Mouse (Mus musculus): Measurements from ENCODE around the gene Olfr201. TPM values are rescaled to one million over a fixed set of nuclear protein-coding genes. Genes with fewer than 3 reads are reported as not detected.
"Not testable (repeated sequence)": the region's sequence is repeated elsewhere in the genome, so short reads cannot be mapped to it uniquely, and the experiment has no call there.

The Olfr201 gene
- total RNA-seq (2015; ENCODE audit: low replicate concordance) (not detected in 2 replicates), total RNA-seq (2017; ENCODE audit: low replicate concordance) (not detected in 2 replicates)

- not testable (repeated sequence) for ATAC-seq (replicated peaks; ENCODE audit: low FRiP score, poor library complexity, severe bottlenecking)
Observed at GRCm38 (mm10) chr16:59272532-59272931, at the start of gene Olfr201. TSS of gene Olfr201 (minus strand) at chr16:59272632.

- no peak for ATAC-seq (replicated peaks; ENCODE audit: low FRiP score, poor library complexity, severe bottlenecking)
Observed at GRCm38 (mm10) chr16:59318148-59318547, 45.7 kb upstream of the Olfr201 start, which contains the start of gene Olfr204. TSS of gene Olfr204 (minus strand) at chr16:59318248.

DNA sequence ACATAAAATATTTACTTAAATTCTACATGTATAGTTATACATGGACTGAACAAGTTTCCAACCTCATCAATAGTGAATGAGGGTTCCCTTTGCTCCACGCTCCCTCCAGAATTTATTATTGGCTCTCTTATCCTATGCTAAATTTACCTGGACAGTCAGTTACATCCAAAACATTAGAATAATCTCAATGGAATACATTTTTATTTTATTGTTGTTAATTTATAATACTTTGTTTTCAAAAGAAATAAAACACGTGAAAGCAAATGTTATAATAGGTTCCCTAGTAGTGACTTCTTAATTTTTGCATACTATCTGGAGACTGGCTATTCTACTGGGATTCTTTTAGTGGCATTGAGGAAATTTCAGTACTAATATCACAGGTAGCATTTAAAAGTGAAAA, 26.1 kb upstream of the Olfr201 start, which contains the start of gene Olfr203:
Gene Olfr203 (plus strand): TSS at position 301 of the 400 bp plus-strand sequence.
- no peak for ATAC-seq (replicated peaks; ENCODE audit: low FRiP score, poor library complexity, severe bottlenecking)

DNA sequence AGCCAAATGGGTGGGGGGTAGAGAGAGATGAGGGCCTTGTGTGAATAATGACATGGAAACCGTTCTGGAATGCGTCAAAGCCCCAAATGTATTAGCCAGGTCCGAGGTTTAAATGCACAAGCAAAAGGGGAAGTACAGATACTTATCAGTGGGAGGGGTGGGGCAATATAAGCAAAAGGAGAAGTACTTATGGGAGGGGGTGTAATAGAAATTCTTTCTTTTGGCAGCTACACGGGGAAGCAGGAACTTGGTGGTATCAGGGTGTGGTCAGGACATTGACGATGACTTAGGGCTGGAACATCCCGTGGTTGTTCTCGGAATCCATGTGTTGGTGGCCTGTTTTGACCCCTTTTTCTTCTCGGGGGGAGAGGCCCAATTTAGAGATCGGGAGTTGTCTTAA, 15.1 kb upstream of the Olfr201 start:
- not testable (repeated sequence) for ATAC-seq (replicated peaks; ENCODE audit: low FRiP score, poor library complexity, severe bottlenecking)

- ATAC-seq (replicated peaks; ENCODE audit: low FRiP score, poor library complexity, severe bottlenecking) = no peak
Observed at GRCm38 (mm10) chr16:59286693-59287092, 14.3 kb upstream of the Olfr201 start, which contains the start of gene Olfr202. TSS of gene Olfr202 (minus strand) at chr16:59286793.

GRCm38 (mm10) chr16:59283476-59283875, 11.0 kb upstream of the Olfr201 start:
- no peak for ATAC-seq (replicated peaks; ENCODE audit: low FRiP score, poor library complexity, severe bottlenecking)

GRCm38 (mm10) chr16:59280542-59280941, 8.1 kb upstream of the Olfr201 start:
- ATAC-seq (replicated peaks; ENCODE audit: low FRiP score, poor library complexity, severe bottlenecking) = no peak

- not testable (repeated sequence) for ATAC-seq (replicated peaks; ENCODE audit: low FRiP score, poor library complexity, severe bottlenecking)
Observed at GRCm38 (mm10) chr16:59269097-59269496, 3.3 kb downstream of the Olfr201 start.

DNA sequence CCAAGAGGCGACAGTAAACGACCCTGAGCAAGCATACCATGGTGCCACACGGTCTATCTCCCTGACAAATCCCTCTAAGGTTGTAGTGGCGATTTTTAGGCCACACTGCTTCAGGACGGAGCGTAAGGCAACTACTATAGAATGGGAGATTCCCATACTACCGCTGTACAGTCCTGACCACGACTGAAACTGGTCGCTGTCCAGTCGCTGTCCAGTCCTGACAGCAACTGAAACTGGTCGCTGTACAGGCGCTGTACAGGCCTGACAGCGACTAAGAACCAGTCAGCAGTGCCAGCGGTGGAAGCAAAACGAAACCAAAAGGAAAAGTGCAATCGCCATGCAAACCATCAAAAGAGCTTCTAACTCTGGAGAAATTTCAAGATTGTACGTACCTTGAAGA, 22.7 kb downstream of the Olfr201 start:
- ATAC-seq (replicated peaks; ENCODE audit: low FRiP score, poor library complexity, severe bottlenecking) = no peak

DNA sequence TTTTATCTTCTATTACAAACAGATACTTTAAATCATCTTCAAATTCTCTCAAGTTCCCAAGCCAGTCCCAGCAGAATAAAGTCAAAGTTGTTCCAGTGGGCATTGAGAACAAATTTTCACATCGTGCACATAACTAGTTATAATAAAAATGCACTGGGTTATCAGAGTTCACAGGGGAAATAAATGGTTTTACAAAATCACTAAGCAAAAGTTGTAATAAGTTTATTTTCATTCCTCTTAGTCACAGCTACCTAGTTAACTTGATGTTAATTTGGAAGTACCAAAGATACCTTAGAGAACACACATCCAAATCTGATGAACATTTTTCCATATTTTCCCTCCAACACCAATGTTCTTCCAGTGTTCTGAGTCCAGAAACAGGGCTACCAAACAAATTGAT, 52.8 kb downstream of the Olfr201 start, which contains the start of gene Olfr199:
Gene Olfr199 (minus strand): TSS at position 101 of the 400 bp plus-strand sequence.
- not testable (repeated sequence) for ATAC-seq (replicated peaks; ENCODE audit: low FRiP score, poor library complexity, severe bottlenecking)

- not testable (repeated sequence) for ATAC-seq (replicated peaks; ENCODE audit: low FRiP score, poor library complexity, severe bottlenecking)
Observed at GRCm38 (mm10) chr16:59217861-59218260, 54.6 kb downstream of the Olfr201 start.

Other genes with a start within 250 kb of the Olfr201 start
- gene Olfr186, start 242.3 kb downstream of the Olfr201 start, total RNA-seq (2015; ENCODE audit: low replicate concordance) = not detected in 2 replicates
- not detected in 2 replicates for gene Olfr186, start 242.3 kb downstream of the Olfr201 start, total RNA-seq (2017; ENCODE audit: low replicate concordance)
- not detected in 2 replicates for gene Olfr187, start 232.9 kb downstream of the Olfr201 start, total RNA-seq (2015; ENCODE audit: low replicate concordance)
- gene Olfr187, start 232.9 kb downstream of the Olfr201 start, total RNA-seq (2017; ENCODE audit: low replicate concordance) = not detected in 2 replicates
- not detected in 2 replicates for gene Olfr190, start 194.6 kb downstream of the Olfr201 start, total RNA-seq (2015; ENCODE audit: low replicate concordance)
- under 0.01 TPM in 1 of 2 replicates, not detected in the other for gene Olfr190, start 194.6 kb downstream of the Olfr201 start, total RNA-seq (2017; ENCODE audit: low replicate concordance)
- gene Olfr191, start 182.8 kb downstream of the Olfr201 start, total RNA-seq (2015; ENCODE audit: low replicate concordance) = not detected in 2 replicates
- not detected in 2 replicates for gene Olfr191, start 182.8 kb downstream of the Olfr201 start, total RNA-seq (2017; ENCODE audit: low replicate concordance)
- not detected in 2 replicates for gene Olfr193, start 160.8 kb downstream of the Olfr201 start, total RNA-seq (2015; ENCODE audit: low replicate concordance)
- gene Olfr193, start 160.8 kb downstream of the Olfr201 start, total RNA-seq (2017; ENCODE audit: low replicate concordance) = not detected in 2 replicates
- gene Olfr194, start 151.6 kb downstream of the Olfr201 start, total RNA-seq (2015; ENCODE audit: low replicate concordance) = not detected in 2 replicates
- not detected in 2 replicates for gene Olfr194, start 151.6 kb downstream of the Olfr201 start, total RNA-seq (2017; ENCODE audit: low replicate concordance)
- not detected in 2 replicates for gene Olfr195, start 125.6 kb downstream of the Olfr201 start, total RNA-seq (2015; ENCODE audit: low replicate concordance)
- gene Olfr195, start 125.6 kb downstream of the Olfr201 start, total RNA-seq (2017; ENCODE audit: low replicate concordance) = not detected in 2 replicates
- gene Olfr196, start 102.2 kb downstream of the Olfr201 start, total RNA-seq (2015; ENCODE audit: low replicate concordance) = not detected in 2 replicates
- gene Olfr196, start 102.2 kb downstream of the Olfr201 start, total RNA-seq (2017; ENCODE audit: low replicate concordance) = 0.28 TPM in 1 of 2 replicates, not detected in the other
- not detected in 2 replicates for gene Olfr198, start 69.1 kb downstream of the Olfr201 start, total RNA-seq (2015; ENCODE audit: low replicate concordance)
- not detected in 2 replicates for gene Olfr198, start 69.1 kb downstream of the Olfr201 start, total RNA-seq (2017; ENCODE audit: low replicate concordance)
- not detected in 2 replicates for gene Olfr199, start 52.9 kb downstream of the Olfr201 start, total RNA-seq (2015; ENCODE audit: low replicate concordance)
- gene Olfr199, start 52.9 kb downstream of the Olfr201 start, total RNA-seq (2017; ENCODE audit: low replicate concordance) = not detected in 2 replicates
- gene Olfr202, start 14.2 kb upstream of the Olfr201 start, total RNA-seq (2015; ENCODE audit: low replicate concordance) = not detected in 2 replicates
- gene Olfr202, start 14.2 kb upstream of the Olfr201 start, total RNA-seq (2017; ENCODE audit: low replicate concordance) = not detected in 2 replicates
- gene Olfr203, start 26.2 kb upstream of the Olfr201 start, total RNA-seq (2015; ENCODE audit: low replicate concordance) = not detected in 2 replicates
- not detected in 2 replicates for gene Olfr203, start 26.2 kb upstream of the Olfr201 start, total RNA-seq (2017; ENCODE audit: low replicate concordance)
- gene Olfr204, start 45.6 kb upstream of the Olfr201 start, total RNA-seq (2015; ENCODE audit: low replicate concordance) = not detected in 2 replicates
- not detected in 2 replicates for gene Olfr204, start 45.6 kb upstream of the Olfr201 start, total RNA-seq (2017; ENCODE audit: low replicate concordance)
- not detected in 2 replicates for gene Olfr205, start 58.5 kb upstream of the Olfr201 start, total RNA-seq (2015; ENCODE audit: low replicate concordance)
- gene Olfr205, start 58.5 kb upstream of the Olfr201 start, total RNA-seq (2017; ENCODE audit: low replicate concordance) = not detected in 2 replicates
- gene Olfr206, start 76.6 kb upstream of the Olfr201 start, total RNA-seq (2015; ENCODE audit: low replicate concordance) = not detected in 2 replicates
- not detected in 2 replicates for gene Olfr206, start 76.6 kb upstream of the Olfr201 start, total RNA-seq (2017; ENCODE audit: low replicate concordance)
- not detected in 2 replicates for gene Olfr209, start 91.4 kb upstream of the Olfr201 start, total RNA-seq (2015; ENCODE audit: low replicate concordance)
- gene Olfr209, start 91.4 kb upstream of the Olfr201 start, total RNA-seq (2017; ENCODE audit: low replicate concordance) = not detected in 2 replicates
- gene Gabrr3, start 134.7 kb upstream of the Olfr201 start, total RNA-seq (2015; ENCODE audit: low replicate concordance) = not detected in 2 replicates
- not detected in 2 replicates for gene Gabrr3, start 134.7 kb upstream of the Olfr201 start, total RNA-seq (2017; ENCODE audit: low replicate concordance)
- 2.5 and 10.2 TPM in 2 replicates for gene Riox2, start 199.1 kb upstream of the Olfr201 start, total RNA-seq (2015; ENCODE audit: low replicate concordance)
- 8.6 and 12.8 TPM in 2 replicates for gene Riox2, start 199.1 kb upstream of the Olfr201 start, total RNA-seq (2017; ENCODE audit: low replicate concordance)

Data from erythroblast, adult 5-6 weeks (primary cell).